Comparison of ENCODE assay signal across 19 mouse cellular contexts in the genomic region with DNA sequence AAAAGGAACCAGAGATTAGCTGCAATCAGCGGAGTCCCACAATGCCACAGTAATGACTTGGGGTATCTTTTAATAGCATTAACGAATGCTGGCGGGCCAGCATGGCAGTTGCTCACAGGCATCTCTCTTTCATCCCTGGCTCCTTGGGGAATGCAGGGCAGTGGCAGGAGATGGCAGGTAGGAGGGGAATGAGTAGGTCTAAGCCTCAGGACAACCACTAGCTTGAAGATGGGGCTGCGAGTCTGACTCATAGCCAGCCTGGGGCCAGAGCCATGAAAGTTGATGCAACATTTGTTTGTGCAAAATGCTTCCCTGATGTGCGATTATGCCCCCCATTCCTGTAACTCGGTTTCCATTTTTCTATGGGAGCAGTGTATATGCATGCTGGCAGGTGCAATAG. TPM values are rescaled to one million over a fixed set of nuclear protein-coding genes. Genes with fewer than 3 reads are reported as not detected.
A peak's percentile ranks its signal among the peaks of the same experiment; 100 is the strongest.
DNase-seq lines count a peak whose midpoint lies in the region; ATAC-seq and TF ChIP-seq lines count a peak whose summit lies in the region.
"Had no signal": no experiment of that assay in that cellular context is flagged by ENCODE, and none has a peak within 500 bp of the region (broad histone marks: within the 10 kb centered on the region; RNA-seq: fewer than 3 reads in every experiment).

No protein-coding gene starts in this region.

- H3K4me2 ChIP-seq in midbrain, embryonic 13.5 days (replicated peaks), result no peak overlapping the region
- H3K4me2 ChIP-seq in midbrain, postnatal 0 days (ENCODE audit: low read depth, low read length, poor library complexity, severe bottlenecking), result no peak overlapping the region
- H3K4me2 ChIP-seq in midbrain, embryonic 15.5 days, result no peak overlapping the region
- H3K4me2 ChIP-seq: heart, embryonic 13.5 days; hindbrain, embryonic 15.5 days; intestine, embryonic 15.5 days; liver, embryonic 13.5 days; lung, embryonic 14.5 days had no signal

- WGBS in midbrain, embryonic 13.5 days, result 35% methylated on average over 6 of the region's 6 CpGs
- 35% methylated on average over 6 of the region's 6 CpGs for WGBS in midbrain, postnatal 0 days
- 34% methylated on average over 6 of the region's 6 CpGs for WGBS in midbrain, embryonic 15.5 days

- H3K9me3 ChIP-seq in midbrain, embryonic 13.5 days, result no peaks in the 10 kb centered on the region
- H3K9me3 ChIP-seq in midbrain, postnatal 0 days (ENCODE audit: low read length), result no peaks in the 10 kb centered on the region
- no peaks in the 10 kb centered on the region for H3K9me3 ChIP-seq in midbrain, embryonic 15.5 days
- H3K9me3 ChIP-seq: forebrain, embryonic 10.5 days; heart, embryonic 13.5 days; hindbrain, embryonic 15.5 days; intestine, embryonic 15.5 days; liver, embryonic 13.5 days had no signal

- H3K27ac ChIP-seq in midbrain, embryonic 13.5 days, result no peak overlapping the region
- no peak overlapping the region for H3K27ac ChIP-seq in midbrain, postnatal 0 days (ENCODE audit: low read depth, low read length)
- H3K27ac ChIP-seq in midbrain, embryonic 15.5 days, result no peak overlapping the region
- H3K27ac ChIP-seq: forebrain, embryonic 10.5 days; heart, embryonic 13.5 days; hindbrain, embryonic 15.5 days; intestine, embryonic 15.5 days; liver, embryonic 13.5 days had no signal

- ATAC-seq in midbrain, embryonic 13.5 days, result peak; percentile 62
- ATAC-seq in midbrain, postnatal 0 days (ENCODE audit: low FRiP score), result no peak
- ATAC-seq in midbrain, embryonic 15.5 days (replicated peaks), result 0 out of 2 replicates have a peak, but pooled peaks have one; percentile 56
- ATAC-seq: intestine, embryonic 15.5 days had no signal

- no peaks in the 10 kb centered on the region for H3K27me3 ChIP-seq in midbrain, embryonic 13.5 days
- no peaks in the 10 kb centered on the region for H3K27me3 ChIP-seq in midbrain, postnatal 0 days (ENCODE audit: insufficient read depth, low read length)
- no peaks in the 10 kb centered on the region for H3K27me3 ChIP-seq in midbrain, embryonic 15.5 days (replicated peaks)
- H3K27me3 ChIP-seq: heart, embryonic 13.5 days; hindbrain, embryonic 15.5 days; intestine, embryonic 15.5 days; liver, embryonic 13.5 days had no signal

- no peak overlapping the region for H3K9ac ChIP-seq in midbrain, embryonic 13.5 days (replicated peaks)
- H3K9ac ChIP-seq in midbrain, postnatal 0 days (replicated peaks; ENCODE audit: low read length, poor library complexity, severe bottlenecking), result no peak overlapping the region
- H3K9ac ChIP-seq in midbrain, embryonic 15.5 days, result no peak overlapping the region
- H3K9ac ChIP-seq: heart, embryonic 13.5 days; hindbrain, embryonic 15.5 days; intestine, embryonic 15.5 days; liver, embryonic 13.5 days; lung, embryonic 14.5 days had no signal

- no peak for TF ChIP-seq CTCF in midbrain, postnatal 0 days (IDR thresholded peaks at IDR 0.05)

- peak; percentile 25 for DNase-seq in gastrocnemius, adult 18-20 months (ENCODE audit: low spot score)
- no peak for DNase-seq in gastrocnemius, adult 8-10 months (ENCODE audit: low spot score in 2 of 2)
- no peak for DNase-seq in midbrain, postnatal 0 days (ENCODE audit: low spot score)
- no peak for DNase-seq in right cerebral cortex, postnatal 4 days
- no peak for DNase-seq in urinary bladder, postnatal 14 days (ENCODE audit: low spot score)
- DNase-seq: cerebellum, adult 2 months; kidney, adult 9 months; kidney, postnatal 25 days; liver, embryonic 13.5 days; lung, embryonic 14.5 days; lung, postnatal 4 days; right cerebral cortex, adult 18-20 months; thymus, postnatal 36 days had no signal

- peaks cover 13% of the 10 kb centered on the region for H3K4me1 ChIP-seq in midbrain, embryonic 13.5 days (replicated peaks)
- no peaks in the 10 kb centered on the region for H3K4me1 ChIP-seq in midbrain, postnatal 0 days (ENCODE audit: insufficient read depth, low read length)
- H3K4me1 ChIP-seq in midbrain, embryonic 15.5 days, result peaks cover 7% of the 10 kb centered on the region
- H3K4me1 ChIP-seq: hindbrain, embryonic 15.5 days; intestine, embryonic 15.5 days; liver, embryonic 13.5 days had no signal

- no peak overlapping the region for H3K4me3 ChIP-seq in midbrain, embryonic 13.5 days (replicated peaks)
- H3K4me3 ChIP-seq in midbrain, postnatal 0 days (ENCODE audit: low read depth, low read length), result no peak overlapping the region
- no peak overlapping the region for H3K4me3 ChIP-seq in midbrain, embryonic 15.5 days
- H3K4me3 ChIP-seq: forebrain, embryonic 10.5 days; heart, embryonic 13.5 days; hindbrain, embryonic 15.5 days; intestine, embryonic 15.5 days; liver, embryonic 13.5 days had no signal

- no peaks in the 10 kb centered on the region for H3K36me3 ChIP-seq in midbrain, embryonic 13.5 days
- no peaks in the 10 kb centered on the region for H3K36me3 ChIP-seq in midbrain, postnatal 0 days (ENCODE audit: insufficient read depth, low read length)
- no peaks in the 10 kb centered on the region for H3K36me3 ChIP-seq in midbrain, embryonic 15.5 days (replicated peaks)
- H3K36me3 ChIP-seq: forebrain, embryonic 10.5 days; heart, embryonic 13.5 days; hindbrain, embryonic 15.5 days; intestine, embryonic 15.5 days; liver, embryonic 13.5 days had no signal

RNA-seq across cellular contexts. Expression of a gene that starts 25.2 kb away (rescaled TPM):
- total RNA-seq in gastrocnemius, adult 18-20 months (2021), result under 1 TPM; 0.18 to 0.28 TPM
- under 1 TPM in 2 of 4 experiments, not detected in 2; 0.29 to 0.31 TPM for total RNA-seq in gastrocnemius, adult 8-10 months (2022)
- 2.2 and 2.5 TPM in 2 replicates for polyA plus RNA-seq in midbrain, embryonic 13.5 days (2015; fragmentation: Nextera tagmentation; extraction: Ambion mirVana)
- 30.5 and 38.7 TPM in 2 replicates for total RNA-seq in midbrain, postnatal 0 days (2014; rRNA removed)
- polyA plus RNA-seq in midbrain, postnatal 0 days (2015; fragmentation: Nextera tagmentation; extraction: Ambion mirVana), result 16.4 and 17.1 TPM in 2 replicates
- polyA plus RNA-seq in midbrain, embryonic 15.5 days (2015; fragmentation: Nextera tagmentation; extraction: Ambion mirVana), result 8.8 and 9.5 TPM in 2 replicates

Comparison
In these comparisons a context has a peak if more than half of its experiments do, and no peak if none do; other contexts are left out.
1. RNA of a gene that starts 25.2 kb away (total RNA-seq): 30.5 to 38.7 TPM in midbrain, postnatal 0 days; 0.29 to 0.31 TPM in gastrocnemius, adult 8-10 months and 0.18 to 0.28 TPM in gastrocnemius, adult 18-20 months; every median in the first group is over 10 times any median in the second.